Mouse (Mus musculus): Measurements from ENCODE around the gene Smarcb1. TPM values are rescaled to one million over a fixed set of nuclear protein-coding genes. Genes with fewer than 3 reads are reported as not detected.

Gene Smarcb1
- polyA plus RNA-seq, 1 experiment from 2014 or later: 283 TPM

- H3K4me1 ChIP-seq: peaks cover 43% of the 10 kb centered on the region
- H3K9me3 ChIP-seq: 0 out of 2 replicates have a peak, but pooled peaks cover 3% of the 10 kb centered on the region
- H3K36me3 ChIP-seq (replicated peaks): peaks cover 39% of the 10 kb centered on the region
- no peak for DNase-seq (ENCODE audit: extremely low spot score, low spot score)
- H3K4me3 ChIP-seq: no peak overlapping the region
- peaks cover 3% of the 10 kb centered on the region; the same call in 1 of the 2 replicates for H3K27me3 ChIP-seq (ENCODE audit: poor library complexity, severe bottlenecking)
- 92% methylated on average over 15 of the region's 15 CpGs for WGBS
- no peak overlapping the region for H3K27ac ChIP-seq
These were observed 65.9 kb downstream of the Smarcb1 start for GRCm38 (mm10) chr10:75855416-75855981.

- Histone ChIP-seq H3K36me3 (replicated peaks) (peaks cover 39% of the 10 kb centered on the region), H3K27me3 (ENCODE audit: poor library complexity, severe bottlenecking) (peaks cover 3% of the 10 kb centered on the region; the same call in 1 of the 2 replicates), H3K27ac (no peak overlapping the region), H3K4me3 (no peak overlapping the region), H3K9me3 (0 out of 2 replicates have a peak, but pooled peaks cover 3% of the 10 kb centered on the region), H3K4me1 (peaks cover 42% of the 10 kb centered on the region)
- 93% methylated on average over 6 of the region's 6 CpGs for WGBS
- DNase-seq (ENCODE audit: extremely low spot score, low spot score): no peak
These were observed 66.6 kb downstream of the Smarcb1 start for GRCm38 (mm10) chr10:75854791-75855190.

GRCm38 (mm10) chr10:75854096-75854495 lies 67.3 kb downstream of the Smarcb1 start:
- H3K27me3 ChIP-seq (ENCODE audit: poor library complexity, severe bottlenecking): peaks cover 3% of the 10 kb centered on the region; the same call in 1 of the 2 replicates
- peaks cover 44% of the 10 kb centered on the region for H3K4me1 ChIP-seq
- H3K4me3 ChIP-seq: no peak overlapping the region
- no peak for DNase-seq (ENCODE audit: extremely low spot score, low spot score)
- 55% methylated on average over 5 of the region's 5 CpGs for WGBS
- H3K36me3 ChIP-seq (replicated peaks): peaks cover 38% of the 10 kb centered on the region
- 0 out of 2 replicates have a peak, but pooled peaks cover 3% of the 10 kb centered on the region for H3K9me3 ChIP-seq
- no peak overlapping the region for H3K27ac ChIP-seq

GRCm38 (mm10) chr10:75853452-75853851 lies 68.0 kb downstream of the Smarcb1 start:
- 38% methylated on average over 10 of the region's 10 CpGs for WGBS
- DNase-seq (ENCODE audit: extremely low spot score, low spot score): peak; percentile 73
- no peak overlapping the region for H3K4me3 ChIP-seq
- peaks cover 31% of the 10 kb centered on the region for H3K36me3 ChIP-seq (replicated peaks)
- 0 out of 2 replicates have a peak overlapping the region, but pooled peaks have one; percentile 25 for H3K27ac ChIP-seq
- H3K4me1 ChIP-seq: peaks cover 44% of the 10 kb centered on the region
- H3K27me3 ChIP-seq (ENCODE audit: poor library complexity, severe bottlenecking): peaks cover 3% of the 10 kb centered on the region; the same call in 1 of the 2 replicates
- H3K9me3 ChIP-seq: 0 out of 2 replicates have a peak, but pooled peaks cover 3% of the 10 kb centered on the region

- 96% methylated on average over 12 of the region's 12 CpGs for WGBS
- H3K9me3 ChIP-seq: 0 out of 2 replicates have a peak, but pooled peaks cover 3% of the 10 kb centered on the region
- H3K27ac ChIP-seq: no peak overlapping the region
- H3K4me1 ChIP-seq: peaks cover 39% of the 10 kb centered on the region
- H3K4me3 ChIP-seq: no peak overlapping the region
- no peak for DNase-seq (ENCODE audit: extremely low spot score, low spot score)
- peaks cover 3% of the 10 kb centered on the region; the same call in 1 of the 2 replicates for H3K27me3 ChIP-seq (ENCODE audit: poor library complexity, severe bottlenecking)
- H3K36me3 ChIP-seq (replicated peaks): peaks cover 23% of the 10 kb centered on the region
These were observed 68.8 kb downstream of the Smarcb1 start for GRCm38 (mm10) chr10:75852539-75853125.

GRCm38 (mm10) chr10:75851681-75852080 lies 69.7 kb downstream of the Smarcb1 start:
- H3K36me3 ChIP-seq (replicated peaks): peaks cover 13% of the 10 kb centered on the region
- H3K4me3 ChIP-seq: no peak overlapping the region
- no peak overlapping the region for H3K27ac ChIP-seq
- no peak for DNase-seq (ENCODE audit: extremely low spot score, low spot score)
- H3K27me3 ChIP-seq (ENCODE audit: poor library complexity, severe bottlenecking): peaks cover 3% of the 10 kb centered on the region; the same call in 1 of the 2 replicates
- peaks cover 34% of the 10 kb centered on the region for H3K4me1 ChIP-seq
- H3K9me3 ChIP-seq: 0 out of 2 replicates have a peak, but pooled peaks cover 3% of the 10 kb centered on the region
- 37% methylated on average over 3 of the region's 3 CpGs for WGBS

GRCm38 (mm10) chr10:75851076-75851475 lies 70.3 kb downstream of the Smarcb1 start:
- no peak for DNase-seq (ENCODE audit: extremely low spot score, low spot score)
- WGBS: 5% methylated on average over 6 of the region's 6 CpGs
- 0 out of 2 replicates have a peak overlapping the region, but pooled peaks have one; percentile 0 for H3K27ac ChIP-seq

GRCm38 (mm10) chr10:75848382-75848781 lies 73.0 kb downstream of the Smarcb1 start:
- 0 out of 2 replicates have a peak, but pooled peaks cover 3% of the 10 kb centered on the region for H3K9me3 ChIP-seq
- H3K27me3 ChIP-seq (ENCODE audit: poor library complexity, severe bottlenecking): peaks cover 3% of the 10 kb centered on the region; the same call in 1 of the 2 replicates
- 29% methylated on average over 3 of the region's 3 CpGs for WGBS

More at GRCm38 (mm10) chr10:75851076-75851475, 70.3 kb downstream of the Smarcb1 start:
- H3K4me3 ChIP-seq: no peak overlapping the region
- peaks cover 7% of the 10 kb centered on the region for H3K36me3 ChIP-seq (replicated peaks)
- H3K9me3 ChIP-seq: 0 out of 2 replicates have a peak, but pooled peaks cover 3% of the 10 kb centered on the region
- peaks cover 34% of the 10 kb centered on the region for H3K4me1 ChIP-seq
- H3K27me3 ChIP-seq (ENCODE audit: poor library complexity, severe bottlenecking): peaks cover 3% of the 10 kb centered on the region; the same call in 1 of the 2 replicates

More at GRCm38 (mm10) chr10:75848382-75848781, 73.0 kb downstream of the Smarcb1 start:
- H3K36me3 ChIP-seq (replicated peaks): no peaks in the 10 kb centered on the region
- H3K4me1 ChIP-seq: peaks cover 34% of the 10 kb centered on the region
- no peak overlapping the region for H3K4me3 ChIP-seq
- DNase-seq (ENCODE audit: extremely low spot score, low spot score): no peak
- H3K27ac ChIP-seq: no peak overlapping the region

Other genes starting within 250 kb of the Smarcb1 start
- 34.6 and 36.6 TPM in 2 replicates for gene Cabin1, start 157.3 kb downstream of the Smarcb1 start, polyA plus RNA-seq (2016; fragmentation: Nextera tagmentation; extraction: Ambion mirVana)
- gene Ddt, start 148.2 kb downstream of the Smarcb1 start, polyA plus RNA-seq (2016; fragmentation: Nextera tagmentation; extraction: Ambion mirVana): 95.4 and 99.6 TPM in 2 replicates
- not detected in 2 replicates for gene Gm20441, start 140.7 kb downstream of the Smarcb1 start, polyA plus RNA-seq (2016; fragmentation: Nextera tagmentation; extraction: Ambion mirVana)
- gene Gstt3, start 140.2 kb downstream of the Smarcb1 start, polyA plus RNA-seq (2016; fragmentation: Nextera tagmentation; extraction: Ambion mirVana): 1.1 and 1.9 TPM in 2 replicates
- gene Gstt1, start 123.0 kb downstream of the Smarcb1 start, polyA plus RNA-seq (2016; fragmentation: Nextera tagmentation; extraction: Ambion mirVana): 3.8 and 4.4 TPM in 2 replicates
- gene Gstt4, start 99.1 kb downstream of the Smarcb1 start, polyA plus RNA-seq (2016; fragmentation: Nextera tagmentation; extraction: Ambion mirVana): not detected in 2 replicates
- 7.3 and 8.3 TPM in 2 replicates for gene Gstt2, start 84.2 kb downstream of the Smarcb1 start, polyA plus RNA-seq (2016; fragmentation: Nextera tagmentation; extraction: Ambion mirVana)
- 3,631 and 3,763 TPM in 2 replicates for gene Mif, start 61.4 kb downstream of the Smarcb1 start, polyA plus RNA-seq (2016; fragmentation: Nextera tagmentation; extraction: Ambion mirVana)
- gene Derl3, start 28.2 kb downstream of the Smarcb1 start, polyA plus RNA-seq (2016; fragmentation: Nextera tagmentation; extraction: Ambion mirVana): 1.8 and 2.4 TPM in 2 replicates
- gene Chchd10, start 11.5 kb upstream of the Smarcb1 start, polyA plus RNA-seq (2016; fragmentation: Nextera tagmentation; extraction: Ambion mirVana): 8.8 and 10.7 TPM in 2 replicates
- gene Mmp11, start 14.9 kb upstream of the Smarcb1 start, polyA plus RNA-seq (2016; fragmentation: Nextera tagmentation; extraction: Ambion mirVana): 22.5 and 24.6 TPM in 2 replicates
- gene Gm867, start 19.1 kb upstream of the Smarcb1 start, polyA plus RNA-seq (2016; fragmentation: Nextera tagmentation; extraction: Ambion mirVana): 0.26 TPM in 1 of 2 replicates, not detected in the other
- gene Vpreb3, start 21.4 kb upstream of the Smarcb1 start, polyA plus RNA-seq (2016; fragmentation: Nextera tagmentation; extraction: Ambion mirVana): 0.48 and 0.63 TPM in 2 replicates
- 0.12 and 0.19 TPM in 2 replicates for gene Gm5134, start 32.9 kb upstream of the Smarcb1 start, polyA plus RNA-seq (2016; fragmentation: Nextera tagmentation; extraction: Ambion mirVana)
- 35.5 and 38.1 TPM in 2 replicates for gene Zfp280b, start 111.0 kb upstream of the Smarcb1 start, polyA plus RNA-seq (2016; fragmentation: Nextera tagmentation; extraction: Ambion mirVana)
- gene Slc5a4b, start 189.3 kb upstream of the Smarcb1 start, polyA plus RNA-seq (2016; fragmentation: Nextera tagmentation; extraction: Ambion mirVana): not detected in 2 replicates
- not detected in 2 replicates for gene Slc5a4a, start 225.8 kb upstream of the Smarcb1 start, polyA plus RNA-seq (2016; fragmentation: Nextera tagmentation; extraction: Ambion mirVana)